Mouse (Mus musculus): ENCODE results near the gene Dnm1.
"Not testable (repeated sequence)": the region's sequence is repeated elsewhere in the genome, so short reads cannot be mapped to it uniquely, and the experiment has no call there.

The Dnm1 gene

GRCm38 (mm10) chr2:32353007-32353542 is at the start of gene Dnm1:
Dnm1 (minus strand) TSS chr2:32353338.
- DNase-seq = peak; percentile 93

GRCm38 (mm10) chr2:32396695-32397094 is 43.6 kb upstream of the Dnm1 start:
- DNase-seq = no peak

GRCm38 (mm10) chr2:32395946-32396621 is 42.9 kb upstream of the Dnm1 start:
- peak; percentile 96 for DNase-seq

- DNase-seq = peak; percentile 92
These were observed 42.4 kb upstream of the Dnm1 start, which contains the start of gene Ptges2 for GRCm38 (mm10) chr2:32395484-32395945. Ptges2 (plus strand) TSS chr2:32395896.

GRCm38 (mm10) chr2:32394973-32395372 is 41.8 kb upstream of the Dnm1 start:
- no peak for DNase-seq

- DNase-seq = no peak
These were observed 38.9 kb upstream of the Dnm1 start for GRCm38 (mm10) chr2:32392063-32392462.

- no peak for DNase-seq
These were observed 37.7 kb upstream of the Dnm1 start for GRCm38 (mm10) chr2:32390871-32391270.

GRCm38 (mm10) chr2:32389157-32389556 is 36.0 kb upstream of the Dnm1 start:
- no peak for DNase-seq

- no peak for DNase-seq
These were observed 34.8 kb upstream of the Dnm1 start, which contains the start of gene Lcn2 for GRCm38 (mm10) chr2:32387706-32388490. Lcn2 (minus strand) TSS chr2:32388252.

- no peak for DNase-seq
These were observed 29.6 kb upstream of the Dnm1 start for GRCm38 (mm10) chr2:32382689-32383088.

- DNase-seq = peak; percentile 92
These were observed 28.7 kb upstream of the Dnm1 start, which contains the start of gene 1110008P14Rik for GRCm38 (mm10) chr2:32381775-32382223. 1110008P14Rik (minus strand) TSS chr2:32381938.

GRCm38 (mm10) chr2:32381141-32381774 is 28.1 kb upstream of the Dnm1 start:
- DNase-seq = no peak

GRCm38 (mm10) chr2:32380001-32380500 is 26.9 kb upstream of the Dnm1 start:
- DNase-seq = no peak

- DNase-seq = no peak
These were observed 23.8 kb upstream of the Dnm1 start for GRCm38 (mm10) chr2:32376963-32377362.

GRCm38 (mm10) chr2:32375317-32375940 is 22.3 kb upstream of the Dnm1 start:
- no peak for DNase-seq

- DNase-seq = no peak
These were observed 21.1 kb upstream of the Dnm1 start for GRCm38 (mm10) chr2:32374191-32374590.

- DNase-seq = no peak
These were observed 14.2 kb upstream of the Dnm1 start for GRCm38 (mm10) chr2:32367315-32367714.

- DNase-seq = no peak
These were observed 11.0 kb upstream of the Dnm1 start for GRCm38 (mm10) chr2:32364121-32364520.

- DNase-seq = no peak
These were observed 10.4 kb upstream of the Dnm1 start for GRCm38 (mm10) chr2:32363376-32364106.

- DNase-seq = peak; percentile 91
These were observed 9.7 kb upstream of the Dnm1 start for GRCm38 (mm10) chr2:32362817-32363340.

GRCm38 (mm10) chr2:32362274-32362673 is 9.1 kb upstream of the Dnm1 start:
- not testable (repeated sequence) for DNase-seq

All from layer of hippocampus, adult 9-11 months (tissue).